Mouse (Mus musculus): ENCODE results near the gene Atf6b.

GRCm38 (mm10) chr17:34635671-34636070 is 11.3 kb upstream of the Atf6b start:
- no peak for TF ChIP-seq CTCF (conservative IDR thresholded peaks at IDR 0.05 in 1 of 2, IDR thresholded peaks at IDR 0.05 in 1 of 2; ENCODE audit: low read depth in 2 of 2, low read length in 2 of 2)
- TF ChIP-seq EP300 (IDR thresholded peaks at IDR 0.05; ENCODE audit: low read length): no peak
- TF ChIP-seq ETS1 (conservative IDR thresholded peaks at IDR 0.05; ENCODE audit: low read depth, low read length): no peak
- TF ChIP-seq CHD1 (IDR thresholded peaks at IDR 0.05; ENCODE audit: low read depth, low read length): no peak
- no peak for TF ChIP-seq POLR2A (IDR thresholded peaks at IDR 0.05; ENCODE audit: low read depth, low read length)
- TF ChIP-seq JUN (IDR thresholded peaks at IDR 0.05; ENCODE audit: insufficient read depth, low read depth, low read length): no peak
- TF ChIP-seq MAFK (IDR thresholded peaks at IDR 0.05; ENCODE audit: insufficient replicate concordance, low read length): no peak
- TF ChIP-seq MXI1 (IDR thresholded peaks at IDR 0.05; ENCODE audit: low read depth, low read length): no peak
- TF ChIP-seq ZC3H11A (IDR thresholded peaks at IDR 0.05; ENCODE audit: low read depth, low read length): no peak

All from CH12.LX (cell line).